Mouse (Mus musculus): ENCODE results near the gene Tmem123. TPM values are rescaled to one million over a fixed set of nuclear protein-coding genes. Genes with fewer than 3 reads are reported as not detected.

The Tmem123 gene
- polyA plus RNA-seq, 1 experiment = 21.4 TPM

DNA sequence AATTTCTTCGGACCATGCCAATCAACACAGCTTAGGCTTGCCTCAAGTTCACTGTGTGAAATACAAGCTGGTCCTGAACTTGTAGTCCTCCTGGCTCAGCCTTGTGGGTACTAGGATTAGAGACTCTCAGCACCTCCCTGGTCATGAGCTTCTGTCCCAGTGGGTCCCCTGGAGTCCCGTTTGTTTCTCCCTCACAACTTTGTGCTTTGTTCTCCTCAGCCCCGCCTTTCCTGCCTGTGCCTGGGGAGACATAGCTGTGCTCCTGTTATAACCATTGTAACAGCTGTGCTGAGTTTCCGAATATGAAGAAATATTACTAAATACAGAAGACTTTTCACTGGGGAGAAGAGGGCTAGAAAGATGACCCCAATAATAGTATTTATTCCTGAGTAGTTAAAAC, 5.2 kb downstream of the Tmem123 start:
- no peaks in the 10 kb centered on the region for H3K27me3 ChIP-seq (ENCODE audit: control insufficient read depth, insufficient read depth, low read length)
- no peak overlapping the region for H3K4me3 ChIP-seq (replicated peaks; ENCODE audit: insufficient read depth, low read depth, low read length)
- TF ChIP-seq POLR2A (IDR thresholded peaks at IDR 0.05; ENCODE audit: borderline replicate concordance, insufficient read depth, low read length) = no peak
- TF ChIP-seq CTCF (IDR thresholded peaks at IDR 0.05; ENCODE audit: borderline replicate concordance, insufficient read depth, low read depth, low read length) = no peak
- H3K27ac ChIP-seq (ENCODE audit: insufficient read depth, low read length) = no peak overlapping the region
- DNase-seq = no peak
- 69% methylated on average over 4 of the region's 4 CpGs for WGBS
- no peaks in the 10 kb centered on the region for H3K4me1 ChIP-seq (ENCODE audit: control insufficient read depth, insufficient read depth, low read length)

DNA sequence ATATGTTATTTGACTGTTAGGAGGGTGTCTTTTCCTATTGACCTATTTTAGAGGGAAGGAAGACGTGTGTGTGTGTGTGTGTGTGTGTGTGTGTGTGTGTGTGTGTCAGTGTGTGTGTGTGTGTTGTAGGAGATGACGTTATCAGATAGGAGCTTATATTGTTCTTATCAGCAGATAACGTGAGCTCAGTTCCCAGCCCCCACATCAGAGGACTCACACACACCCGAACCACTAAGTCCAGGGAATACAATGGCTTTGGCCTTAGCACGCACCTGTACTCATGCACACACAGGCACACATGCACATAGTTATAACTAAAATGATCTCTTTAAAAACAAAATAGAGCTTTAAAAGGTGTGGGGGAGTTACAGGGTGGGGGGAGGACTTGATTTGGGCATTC, 5.7 kb downstream of the Tmem123 start:
- no peak overlapping the region for H3K4me3 ChIP-seq (replicated peaks; ENCODE audit: insufficient read depth, low read depth, low read length)
- no peaks in the 10 kb centered on the region for H3K4me1 ChIP-seq (ENCODE audit: control insufficient read depth, insufficient read depth, low read length)
- H3K27ac ChIP-seq (ENCODE audit: insufficient read depth, low read length) = no peak overlapping the region
- 82% methylated on average over 5 of the region's 5 CpGs for WGBS
- TF ChIP-seq CTCF (IDR thresholded peaks at IDR 0.05; ENCODE audit: borderline replicate concordance, insufficient read depth, low read depth, low read length) = no peak
- no peak for TF ChIP-seq POLR2A (IDR thresholded peaks at IDR 0.05; ENCODE audit: borderline replicate concordance, insufficient read depth, low read length)
- H3K27me3 ChIP-seq (ENCODE audit: control insufficient read depth, insufficient read depth, low read length) = no peaks in the 10 kb centered on the region
- DNase-seq = no peak

DNA sequence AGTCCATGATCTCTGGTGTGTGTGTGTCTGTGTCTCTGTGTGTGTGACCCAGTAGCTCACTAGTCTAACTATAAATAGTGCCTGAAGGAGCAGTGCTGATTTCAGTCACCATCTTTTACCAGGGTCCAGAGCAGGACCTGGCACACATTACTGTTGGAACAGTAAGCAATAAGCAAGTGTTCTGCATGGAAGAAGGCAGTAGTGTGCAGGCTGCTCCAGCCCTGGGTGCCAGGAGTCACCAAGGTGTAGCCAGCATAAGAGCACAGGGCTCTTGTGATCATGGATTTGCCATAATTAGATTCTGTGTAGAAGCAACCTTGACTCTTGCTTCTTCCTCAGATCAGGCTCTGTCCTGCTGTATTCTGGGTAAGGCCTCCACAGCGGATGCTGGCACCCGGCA, 8.5 kb downstream of the Tmem123 start:
- H3K27ac ChIP-seq (ENCODE audit: insufficient read depth, low read length) = no peak overlapping the region
- no peak for DNase-seq

DNA sequence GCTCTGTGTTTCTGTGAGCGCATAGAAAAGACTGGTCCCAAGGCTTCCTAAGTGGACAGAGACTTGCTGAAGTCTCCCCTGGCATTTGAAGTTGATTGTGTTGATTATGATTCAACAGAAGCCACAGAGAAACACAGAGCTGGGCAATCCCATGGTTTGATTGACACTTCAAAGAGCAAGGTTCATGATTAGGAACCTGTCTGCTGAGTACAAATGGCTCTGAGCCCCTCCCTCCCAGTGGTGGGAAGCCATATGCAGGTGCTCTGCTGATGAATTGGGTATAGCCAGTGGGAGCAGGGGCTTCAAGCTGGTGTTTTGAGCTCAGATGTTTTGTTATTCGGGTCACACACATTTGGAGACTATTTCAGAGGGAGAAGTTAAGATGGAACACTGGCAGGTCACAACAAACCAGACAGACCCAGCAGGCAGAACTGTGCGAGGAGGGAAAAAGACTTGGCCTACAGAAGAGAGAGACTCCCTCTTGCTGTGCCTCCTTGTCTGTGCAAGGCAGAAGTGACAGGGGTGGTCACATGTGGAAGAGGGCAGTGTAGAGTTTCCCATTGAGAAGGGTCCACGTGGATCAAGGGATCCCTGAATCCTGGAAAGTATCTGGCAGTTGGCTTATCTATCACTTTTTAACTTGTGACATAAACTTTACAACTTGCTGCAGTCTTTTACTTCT, 9.1 kb downstream of the Tmem123 start:
- Histone ChIP-seq H3K4me3 (replicated peaks; ENCODE audit: insufficient read depth, low read depth, low read length) (no peak overlapping the region), H3K27me3 (ENCODE audit: control insufficient read depth, insufficient read depth, low read length) (no peaks in the 10 kb centered on the region), H3K27ac (ENCODE audit: insufficient read depth, low read length) (no peak overlapping the region), H3K4me1 (ENCODE audit: control insufficient read depth, insufficient read depth, low read length) (no peaks in the 10 kb centered on the region)
- no peak for TF ChIP-seq CTCF (IDR thresholded peaks at IDR 0.05; ENCODE audit: borderline replicate concordance, insufficient read depth, low read depth, low read length)
- no peak for TF ChIP-seq POLR2A (IDR thresholded peaks at IDR 0.05; ENCODE audit: borderline replicate concordance, insufficient read depth, low read length)
- WGBS = 50% methylated on average over 4 of the region's 4 CpGs
- no peak for DNase-seq

More for the DNA sequence above, 8.5 kb downstream of the Tmem123 start:
- Histone ChIP-seq H3K4me1 (ENCODE audit: control insufficient read depth, insufficient read depth, low read length) (no peaks in the 10 kb centered on the region), H3K27me3 (ENCODE audit: control insufficient read depth, insufficient read depth, low read length) (no peaks in the 10 kb centered on the region), H3K4me3 (replicated peaks; ENCODE audit: insufficient read depth, low read depth, low read length) (no peak overlapping the region)
- TF ChIP-seq POLR2A (IDR thresholded peaks at IDR 0.05; ENCODE audit: borderline replicate concordance, insufficient read depth, low read length) (no peak), CTCF (IDR thresholded peaks at IDR 0.05; ENCODE audit: borderline replicate concordance, insufficient read depth, low read depth, low read length) (no peak)
- WGBS = 72% methylated on average over 2 of the region's 2 CpGs

DNA sequence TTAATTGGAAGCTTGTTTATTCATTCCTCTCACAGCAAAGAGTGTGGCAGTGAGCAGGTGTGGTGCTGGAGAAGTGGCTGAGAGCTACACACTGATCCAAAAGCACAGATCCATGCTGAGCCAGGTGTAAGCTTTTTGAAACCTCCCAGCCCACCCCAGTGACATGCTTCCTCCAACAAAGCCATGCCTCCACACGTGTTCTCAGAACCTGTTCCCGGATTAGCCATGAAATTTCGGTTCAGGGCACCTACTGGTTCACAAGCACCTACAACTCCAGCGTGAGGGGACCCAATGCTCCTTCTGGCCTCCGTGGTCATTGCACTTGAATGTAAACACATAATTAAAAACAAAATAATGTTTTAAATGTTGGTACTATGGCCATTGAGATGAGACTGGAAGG, 9.8 kb downstream of the Tmem123 start:
- Histone ChIP-seq H3K4me3 (replicated peaks; ENCODE audit: insufficient read depth, low read depth, low read length) (no peak overlapping the region), H3K27ac (ENCODE audit: insufficient read depth, low read length) (no peak overlapping the region), H3K27me3 (ENCODE audit: control insufficient read depth, insufficient read depth, low read length) (no peaks in the 10 kb centered on the region), H3K4me1 (ENCODE audit: control insufficient read depth, insufficient read depth, low read length) (no peaks in the 10 kb centered on the region)
- WGBS = 92% methylated on average over 5 of the region's 5 CpGs
- DNase-seq = no peak
- no peak for TF ChIP-seq CTCF (IDR thresholded peaks at IDR 0.05; ENCODE audit: borderline replicate concordance, insufficient read depth, low read depth, low read length)
- no peak for TF ChIP-seq POLR2A (IDR thresholded peaks at IDR 0.05; ENCODE audit: borderline replicate concordance, insufficient read depth, low read length)

DNA sequence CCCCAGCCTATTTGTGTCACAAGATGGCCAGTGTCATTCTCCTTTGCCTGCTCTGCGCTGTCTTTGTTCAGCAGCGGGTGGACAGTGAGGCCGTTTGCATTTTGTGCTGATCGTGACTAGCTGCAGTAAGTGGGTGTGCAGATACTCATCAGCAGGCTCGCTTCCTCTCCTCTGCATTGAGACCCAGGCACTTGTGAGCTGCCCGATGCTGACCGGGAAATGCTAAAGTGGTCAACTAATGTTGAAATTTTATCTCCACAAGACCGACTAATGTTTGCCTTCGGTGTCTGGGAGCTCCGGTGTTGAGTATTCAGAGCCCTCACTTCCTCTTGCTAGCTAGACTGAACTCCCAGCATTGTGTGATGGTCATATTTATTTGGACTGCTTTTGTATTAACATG, 10.7 kb downstream of the Tmem123 start:
- Histone ChIP-seq H3K27ac (ENCODE audit: insufficient read depth, low read length) (no peak overlapping the region), H3K4me1 (ENCODE audit: control insufficient read depth, insufficient read depth, low read length) (no peaks in the 10 kb centered on the region), H3K4me3 (replicated peaks; ENCODE audit: insufficient read depth, low read depth, low read length) (no peak overlapping the region), H3K27me3 (ENCODE audit: control insufficient read depth, insufficient read depth, low read length) (no peaks in the 10 kb centered on the region)
- WGBS = 94% methylated on average over 10 of the region's 10 CpGs
- TF ChIP-seq POLR2A (IDR thresholded peaks at IDR 0.05; ENCODE audit: borderline replicate concordance, insufficient read depth, low read length) = no peak
- no peak for TF ChIP-seq CTCF (IDR thresholded peaks at IDR 0.05; ENCODE audit: borderline replicate concordance, insufficient read depth, low read depth, low read length)
- DNase-seq = no peak

DNA sequence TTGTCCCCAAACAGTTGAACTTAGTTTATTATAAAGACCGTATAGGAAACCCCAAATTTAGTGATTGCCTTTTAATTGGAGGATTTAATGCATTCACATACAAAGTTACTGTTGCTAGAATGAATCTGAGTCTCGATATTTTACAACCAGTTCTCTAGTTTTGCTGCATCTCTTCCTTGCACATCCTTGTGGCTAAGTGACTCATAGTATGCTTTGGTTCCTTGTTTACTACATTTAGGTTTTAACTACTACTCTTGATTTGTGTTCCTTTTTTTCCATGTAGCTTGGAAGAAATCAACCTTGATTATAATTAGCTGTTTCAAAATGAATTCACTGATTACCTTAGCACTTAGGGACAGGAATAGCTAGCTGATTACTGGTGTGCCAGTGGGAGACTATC, 11.2 kb downstream of the Tmem123 start:
- H3K27me3 ChIP-seq (ENCODE audit: control insufficient read depth, insufficient read depth, low read length) = no peaks in the 10 kb centered on the region
- TF ChIP-seq CTCF (IDR thresholded peaks at IDR 0.05; ENCODE audit: borderline replicate concordance, insufficient read depth, low read depth, low read length) (no peak), POLR2A (IDR thresholded peaks at IDR 0.05; ENCODE audit: borderline replicate concordance, insufficient read depth, low read length) (no peak)
- 92% methylated on average over 2 of the region's 2 CpGs for WGBS
- DNase-seq = no peak
- H3K4me1 ChIP-seq (ENCODE audit: control insufficient read depth, insufficient read depth, low read length) = no peaks in the 10 kb centered on the region
- H3K4me3 ChIP-seq (replicated peaks; ENCODE audit: insufficient read depth, low read depth, low read length) = no peak overlapping the region
- H3K27ac ChIP-seq (ENCODE audit: insufficient read depth, low read length) = no peak overlapping the region

DNA sequence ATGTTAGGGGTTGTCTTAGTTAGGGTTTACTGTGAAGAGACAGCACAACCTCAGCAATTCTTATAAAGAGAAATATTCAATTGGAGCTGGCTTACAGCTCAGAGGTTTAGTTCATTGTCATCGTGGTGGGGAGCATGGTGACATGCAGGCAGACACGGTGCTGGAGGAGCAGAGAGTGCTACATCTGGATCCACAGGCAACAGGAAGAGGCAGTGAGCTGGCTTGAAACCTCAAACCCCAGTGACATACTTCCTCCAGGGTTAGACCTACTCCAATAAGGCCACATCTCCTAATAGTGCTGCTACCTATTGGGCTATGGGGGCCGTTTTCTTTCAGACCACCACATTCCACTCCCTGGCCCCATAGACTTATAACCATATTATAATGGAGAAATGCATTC, 12.1 kb downstream of the Tmem123 start:
- TF ChIP-seq POLR2A (IDR thresholded peaks at IDR 0.05; ENCODE audit: borderline replicate concordance, insufficient read depth, low read length) (no peak), CTCF (IDR thresholded peaks at IDR 0.05; ENCODE audit: borderline replicate concordance, insufficient read depth, low read depth, low read length) (no peak)
- WGBS = 88% methylated on average over 3 of the region's 3 CpGs
- H3K4me3 ChIP-seq (replicated peaks; ENCODE audit: insufficient read depth, low read depth, low read length) = no peak overlapping the region
- no peak overlapping the region for H3K27ac ChIP-seq (ENCODE audit: insufficient read depth, low read length)
- H3K27me3 ChIP-seq (ENCODE audit: control insufficient read depth, insufficient read depth, low read length) = no peaks in the 10 kb centered on the region
- no peaks in the 10 kb centered on the region for H3K4me1 ChIP-seq (ENCODE audit: control insufficient read depth, insufficient read depth, low read length)
- no peak for DNase-seq

All from cerebellum, adult 2 months (tissue).